Mouse (Mus musculus) urinary bladder, adult 18-20 months (tissue): ENCODE data around the gene Fam102a.

Source experiments
- DNase-seq, 2 experiments: peaks; one replicate each; pipeline ENCODE4 v3.0.0; 2022; ENCODE audit warnings: low spot score in 2 of 2, mixed read lengths in 2 of 2

Fam102a gene

GRCm38 (mm10) chr2:32608778-32609435 is 73.8 kb downstream of the Fam102a start:
- no peak for DNase-seq

GRCm38 (mm10) chr2:32610610-32611229 is 75.6 kb downstream of the Fam102a start:
- DNase-seq, result no peak

GRCm38 (mm10) chr2:32612274-32612673 is 77.1 kb downstream of the Fam102a start:
- no peak for DNase-seq

GRCm38 (mm10) chr2:32617109-32617508 is 82.0 kb downstream of the Fam102a start:
- DNase-seq, result no peak

GRCm38 (mm10) chr2:32617601-32618000 is 82.5 kb downstream of the Fam102a start:
- DNase-seq, result no peak

- no peak for DNase-seq
Observed at GRCm38 (mm10) chr2:32618051-32618450, 82.9 kb downstream of the Fam102a start.
